Mouse (Mus musculus) cortical plate, adult 2 months (tissue): ENCODE measurements around the gene Cacna1f.

Experiments used
- CTCF ChIP-seq: fragments of 200-500 bp; IDR thresholded peaks from 2 replicates; pipeline ENCODE4 v1.5.1; 2011; ENCODE audit warnings: mild to moderate bottlenecking, control low read depth, low read length; ENCODE audit not compliant: insufficient read depth; ENCODE audit errors: extremely low read depth
- POLR2A ChIP-seq: fragments of 200-500 bp; IDR thresholded peaks from 2 replicates; pipeline ENCODE4 v1.6.1; 2011; ENCODE audit warnings: mild to moderate bottlenecking, low read length, control low read depth; ENCODE audit not compliant: insufficient read depth; ENCODE audit errors: extremely low read depth

GRCm38 (mm10) chrX:7610035-7610434, 3.2 kb downstream of the Cacna1f start:
- TF ChIP-seq POLR2A (peak; percentile 38; the same call in 1 of the 2 replicates), CTCF (no peak)
